Mouse (Mus musculus) kidney, postnatal 10 days (tissue): ENCODE results near the gene Ccdc47.

Experiments
- DNase-seq: peaks from one replicate; pipeline ENCODE4 v3.0.0; 2021; ENCODE audit warnings: mixed read lengths

The Ccdc47 gene

GRCm38 (mm10) chr11:106159921-106160840, 56.0 kb downstream of the Ccdc47 start:
- DNase-seq = peak; percentile 90

GRCm38 (mm10) chr11:106159216-106159920, 56.8 kb downstream of the Ccdc47 start:
- DNase-seq = peak; percentile 65

- no peak for DNase-seq
Measured at GRCm38 (mm10) chr11:106158930-106159215, 57.3 kb downstream of the Ccdc47 start.

- DNase-seq = peak; percentile 51
Measured at GRCm38 (mm10) chr11:106158081-106158929, 57.8 kb downstream of the Ccdc47 start.

- DNase-seq = no peak
Measured at GRCm38 (mm10) chr11:106157154-106157553, 59.0 kb downstream of the Ccdc47 start.

- DNase-seq = no peak
Measured at GRCm38 (mm10) chr11:106156257-106156656, 59.9 kb downstream of the Ccdc47 start.

GRCm38 (mm10) chr11:106155761-106156160, 60.4 kb downstream of the Ccdc47 start:
- DNase-seq = no peak

GRCm38 (mm10) chr11:106154770-106155169, 61.4 kb downstream of the Ccdc47 start:
- DNase-seq = no peak

GRCm38 (mm10) chr11:106154091-106154490, 62.1 kb downstream of the Ccdc47 start:
- DNase-seq = no peak

- no peak for DNase-seq
Measured at GRCm38 (mm10) chr11:106152132-106152531, 64.0 kb downstream of the Ccdc47 start.

- no peak for DNase-seq
Measured at GRCm38 (mm10) chr11:106151219-106151618, 64.9 kb downstream of the Ccdc47 start.
